Mouse (Mus musculus): ENCODE measurements around the gene Cd3eap.

GRCm38 (mm10) chr7:19359299-19359891 is at the start of gene Cd3eap, which contains the start of gene Ppp1r13l:
- peak; percentile 85 for TF ChIP-seq POLR2A (IDR thresholded peaks at IDR 0.05; ENCODE audit: extremely low read depth, insufficient read depth, low read length)
- no peak for TF ChIP-seq CTCF (IDR thresholded peaks at IDR 0.05; ENCODE audit: extremely low read depth, insufficient read depth, low read length)
